ENCODE assay signal across 16 mouse cellular contexts in genomic region chr5:21034388-21034966, GRCm38 (mm10). TPM values are rescaled to one million over a fixed set of nuclear protein-coding genes. Genes with fewer than 3 reads are reported as not detected.
A peak's percentile ranks its signal among the peaks of the same experiment; 100 is the strongest.
DNase-seq lines count a peak whose midpoint lies in the region; ATAC-seq and TF ChIP-seq lines count a peak whose summit lies in the region.
"Had no signal": no experiment of that assay in that cellular context is flagged by ENCODE, and none has a peak within 500 bp of the region (broad histone marks: within the 10 kb centered on the region; RNA-seq: fewer than 3 reads in every experiment).

No protein-coding gene starts in this region.

- peak in 1 of 2 experiments; percentile 36 for DNase-seq in layer of hippocampus, adult 2 months (ENCODE audit: low spot score in 2 of 2)
- DNase-seq in layer of hippocampus, adult 8-10 months (ENCODE audit: low spot score in 2 of 2), result no peak
- DNase-seq in stomach, postnatal 0 days (ENCODE audit: low spot score), result no peak
- DNase-seq in cerebellum, postnatal 25 days, result no peak
- no peak for DNase-seq in ovary, postnatal 10 days (ENCODE audit: low spot score)
- no peak for DNase-seq in testis, postnatal 10 days (ENCODE audit: low spot score)
- DNase-seq: cerebellum, adult 8-10 months; gastrocnemius, postnatal 25 days; liver, embryonic 13.5 days; lung, postnatal 36 days; thymus, postnatal 36 days had no signal

- 58% methylated on average over 6 of the region's 6 CpGs for WGBS in stomach, embryonic 14.5 days
- whole genome bisulfite sequencing in stomach, postnatal 0 days, result 58% methylated on average over 6 of the region's 6 CpGs
- 94% methylated on average over 6 of the region's 6 CpGs for WGBS in macrophage (ENCODE audit: missing documents)

- ATAC-seq in stomach, embryonic 14.5 days (ENCODE audit: insufficient number of reproducible peaks, insufficient read depth, low FRiP score, low read depth), result peak; percentile 28; the same call in 1 of the 2 replicates
- ATAC-seq in stomach, postnatal 0 days (ENCODE audit: low FRiP score, low TSS enrichment), result no peak

- TF ChIP-seq EP300 in stomach, postnatal 0 days (optimal IDR thresholded peaks at IDR 0.05), result no peak

- H3K27me3 ChIP-seq in stomach, embryonic 14.5 days (ENCODE audit: control insufficient read depth, insufficient read depth, low read length), result no peaks in the 10 kb centered on the region
- H3K27me3 ChIP-seq in stomach, postnatal 0 days (ENCODE audit: control insufficient read depth, insufficient read depth, low read length), result no peaks in the 10 kb centered on the region
- H3K27me3 ChIP-seq: heart, embryonic 13.5 days; liver, embryonic 13.5 days had no signal

- no peak overlapping the region for H3K4me3 ChIP-seq in layer of hippocampus, adult 2 months
- H3K4me3 ChIP-seq in stomach, embryonic 14.5 days (ENCODE audit: low read depth, low read length), result no peak overlapping the region
- H3K4me3 ChIP-seq in stomach, postnatal 0 days (ENCODE audit: low read depth, low read length), result no peak overlapping the region
- no peak overlapping the region for H3K4me3 ChIP-seq in macrophage (ENCODE audit: inconsistent target)
- H3K4me3 ChIP-seq: heart, embryonic 13.5 days; liver, embryonic 13.5 days had no signal

- H3K27ac ChIP-seq in layer of hippocampus, adult 2 months, result peak overlapping the region; percentile 59
- no peak overlapping the region for H3K27ac ChIP-seq in stomach, embryonic 14.5 days (ENCODE audit: low read length)
- H3K27ac ChIP-seq in stomach, postnatal 0 days (replicated peaks), result no peak overlapping the region
- peak overlapping the region; percentile 86 for H3K27ac ChIP-seq in macrophage
- H3K27ac ChIP-seq: heart, embryonic 13.5 days; kidney, postnatal 0 days; liver, embryonic 13.5 days had no signal

- no peaks in the 10 kb centered on the region for H3K9me3 ChIP-seq in stomach, embryonic 14.5 days (ENCODE audit: control insufficient read depth, low read depth, low read length)
- H3K9me3 ChIP-seq in stomach, postnatal 0 days (ENCODE audit: control insufficient read depth, low read length), result no peaks in the 10 kb centered on the region
- H3K9me3 ChIP-seq: G1E; heart, embryonic 13.5 days; liver, embryonic 13.5 days had no signal

- H3K4me1 ChIP-seq in stomach, embryonic 14.5 days (ENCODE audit: control insufficient read depth, insufficient read depth, low read length), result 0 out of 2 replicates have a peak, but pooled peaks cover 3% of the 10 kb centered on the region
- H3K4me1 ChIP-seq in stomach, postnatal 0 days (replicated peaks; ENCODE audit: control insufficient read depth, insufficient read depth), result no peaks in the 10 kb centered on the region

- TF ChIP-seq CTCF in layer of hippocampus, adult 2 months (conservative IDR thresholded peaks at IDR 0.05), result no peak
- TF ChIP-seq CTCF in stomach, postnatal 0 days (IDR thresholded peaks at IDR 0.05; ENCODE audit: low read depth), result no peak

- H3K36me3 ChIP-seq in stomach, embryonic 14.5 days (ENCODE audit: control insufficient read depth, insufficient read depth, low read length), result no peaks in the 10 kb centered on the region
- no peaks in the 10 kb centered on the region for H3K36me3 ChIP-seq in stomach, postnatal 0 days (ENCODE audit: control insufficient read depth, insufficient read depth, low read length)
- H3K36me3 ChIP-seq in macrophage (ENCODE audit: inconsistent target), result no peaks in the 10 kb centered on the region
- H3K36me3 ChIP-seq: liver, embryonic 13.5 days had no signal

- no peak overlapping the region for H3K4me2 ChIP-seq in stomach, embryonic 14.5 days (replicated peaks; ENCODE audit: low read depth, low read length)
- H3K4me2 ChIP-seq in stomach, postnatal 0 days (replicated peaks; ENCODE audit: low read depth), result no peak overlapping the region
- H3K4me2 ChIP-seq: heart, embryonic 13.5 days; liver, embryonic 13.5 days had no signal

- H3K79me2 ChIP-seq in macrophage (ENCODE audit: inconsistent target), result peaks cover 94% of the 10 kb centered on the region

- no peak overlapping the region for H3K9ac ChIP-seq in stomach, embryonic 14.5 days (replicated peaks; ENCODE audit: low read depth, low read length)
- no peak overlapping the region for H3K9ac ChIP-seq in stomach, postnatal 0 days (ENCODE audit: low read length)
- H3K9ac ChIP-seq: heart, embryonic 13.5 days; liver, embryonic 13.5 days had no signal

RNA-seq across cellular contexts. Expression of gene Ptpn12, which starts 21.2 kb away (rescaled TPM):
- 10 to 100 TPM; 33.9 to 34.0 TPM for total RNA-seq in layer of hippocampus, adult 2 months (2021)
- total RNA-seq in layer of hippocampus, adult 8-10 months (2022), result 10 to 100 TPM; 36.3 to 42.8 (median 38.0) TPM
- 24.8 and 27.8 TPM in 2 replicates for polyA plus RNA-seq in stomach, embryonic 14.5 days (2014; fragmentation: Nextera tagmentation; extraction: Ambion mirVana)
- polyA plus RNA-seq in stomach, postnatal 0 days (2015; fragmentation: Nextera tagmentation; extraction: Ambion mirVana), result 8.7 and 8.8 TPM in 2 replicates
- total RNA-seq in macrophage (2018; cell fraction: chromatin; rRNA removed), result 100 to 1,000 TPM in 13 of 26 experiments, 10 to 100 TPM in 13; 41.7 to 403 (median 99.6) TPM
- total RNA-seq in macrophage (2018; cell fraction: cytosol; rRNA removed), result 100 to 1,000 TPM in 2 of 26 experiments, 10 to 100 TPM in 24; 28.4 to 126 (median 45.4) TPM
- 100 to 1,000 TPM in 9 of 26 experiments, 10 to 100 TPM in 17; 36.4 to 196 (median 70.5) TPM for total RNA-seq in macrophage (2018; cell fraction: nucleus; rRNA removed)
- 43.2 to 77.5 TPM (median 55.5 TPM) in 3 replicates for polyA plus RNA-seq in macrophage (2018)

Comparison
In these comparisons a context has a peak if more than half of its experiments do, and no peak if none do; other contexts are left out.
1. H3K27ac ChIP-seq: peak in layer of hippocampus, adult 2 months (single experiment) and macrophage (single experiment); none in stomach, embryonic 14.5 days (single experiment) and stomach, postnatal 0 days (single experiment).